Mouse (Mus musculus) limb, embryonic 15.5 days (tissue): ENCODE results near the gene Zcchc2. TPM values are rescaled to one million over a fixed set of nuclear protein-coding genes. Genes with fewer than 3 reads are reported as not detected.

Experiments used
- ATAC-seq: fragments of 200-750 bp; cut with Nextera tagmentation; 2 replicates; pipeline ENCODE4 v1.8.0; 2017; ENCODE audit warnings: low read depth, moderate TSS enrichment; ENCODE audit not compliant: insufficient number of reproducible peaks, low FRiP score, low TSS enrichment
- H3K27ac ChIP-seq: fragments of 300-500 bp; sonication (generic); 2 replicates; pipeline ENCODE4 v1.5.1; 2015; ENCODE audit warnings: moderate library complexity, mild to moderate bottlenecking, inconsistent platforms
- H3K27me3 ChIP-seq: fragments of 300-500 bp; sonication (generic); 2 replicates; pipeline ENCODE4 v1.6.1; 2015; ENCODE audit warnings: inconsistent platforms
- H3K36me3 ChIP-seq: fragments of 300-500 bp; sonication (generic); 2 replicates; pipeline ENCODE4 v1.6.1; 2015; ENCODE audit warnings: inconsistent platforms
- H3K4me1 ChIP-seq: fragments of 300-500 bp; sonication (generic); 2 replicates; pipeline ENCODE4 v1.6.1; 2015; ENCODE audit warnings: inconsistent platforms
- H3K4me2 ChIP-seq: fragments of 300-500 bp; sonication (generic); 2 replicates; pipeline ENCODE4 v1.6.1; 2015; ENCODE audit warnings: mild to moderate bottlenecking, inconsistent platforms
- H3K4me3 ChIP-seq: fragments of 300-500 bp; sonication (generic); 2 replicates; pipeline ENCODE4 v1.5.1; 2015; ENCODE audit warnings: mild to moderate bottlenecking, inconsistent platforms
- H3K9ac ChIP-seq: fragments of 300-500 bp; sonication (generic); 2 replicates; pipeline ENCODE4 v1.6.1; 2015; ENCODE audit warnings: inconsistent platforms
- H3K9me3 ChIP-seq: fragments of 300-500 bp; sonication (generic); 2 replicates; pipeline ENCODE4 v1.6.1; 2016; ENCODE audit warnings: inconsistent platforms
- WGBS: fragments of 180-500 bp; shearing (Covaris S2); methylation state at CpG from one replicate; pipeline ENCODE4 v1.1.7; 2015; 5-methylcytosine and 5-hydroxymethylcytosine counted together
- polyA plus RNA-seq: library from polyadenylated mRNA; unstranded; fragments of >200 nt; fragmentation: Nextera tagmentation; extraction: Ambion mirVana; gene quantifications from 2 replicates; pipeline ENCODE4 v1.2.1, GENCODE M21; 2015

Gene Zcchc2
- polyA plus RNA-seq, 1 experiment from 2014 or later = 2.1 TPM

GRCm38 (mm10) chr1:105965189-105965588, 25.0 kb upstream of the Zcchc2 start:
- Histone ChIP-seq H3K27ac (no peak overlapping the region), H3K36me3 (no peaks in the 10 kb centered on the region), H3K4me3 (no peak overlapping the region), H3K27me3 (no peaks in the 10 kb centered on the region), H3K9ac (no peak overlapping the region), H3K4me1 (no peaks in the 10 kb centered on the region), H3K9me3 (no peaks in the 10 kb centered on the region), H3K4me2 (no peak overlapping the region)
- no peak for ATAC-seq
- WGBS = 76% methylated on average over 5 of the region's 5 CpGs

GRCm38 (mm10) chr1:105971490-105972170, 18.6 kb upstream of the Zcchc2 start:
- ATAC-seq = no peak
- no peaks in the 10 kb centered on the region for H3K36me3 ChIP-seq
- H3K4me2 ChIP-seq = no peak overlapping the region
- H3K27ac ChIP-seq = no peak overlapping the region
- H3K9ac ChIP-seq = no peak overlapping the region
- no peaks in the 10 kb centered on the region for H3K9me3 ChIP-seq
- no peak overlapping the region for H3K4me3 ChIP-seq
- H3K4me1 ChIP-seq = 0 out of 2 replicates have a peak, but pooled peaks cover 2% of the 10 kb centered on the region
- no peaks in the 10 kb centered on the region for H3K27me3 ChIP-seq
- WGBS = 38% methylated on average over 10 of the region's 10 CpGs

GRCm38 (mm10) chr1:105974023-105974422, 16.2 kb upstream of the Zcchc2 start:
- no peak for ATAC-seq
- H3K4me3 ChIP-seq = no peak overlapping the region
- no peaks in the 10 kb centered on the region for H3K27me3 ChIP-seq
- 48% methylated on average over 2 of the region's 2 CpGs for WGBS
- no peak overlapping the region for H3K27ac ChIP-seq
- H3K4me2 ChIP-seq = no peak overlapping the region
- no peaks in the 10 kb centered on the region for H3K9me3 ChIP-seq
- H3K4me1 ChIP-seq = 0 out of 2 replicates have a peak, but pooled peaks cover 2% of the 10 kb centered on the region
- H3K36me3 ChIP-seq = no peaks in the 10 kb centered on the region
- H3K9ac ChIP-seq = no peak overlapping the region

GRCm38 (mm10) chr1:105977446-105978094, 12.6 kb upstream of the Zcchc2 start:
- ATAC-seq = no peak
- no peak overlapping the region for H3K27ac ChIP-seq
- H3K27me3 ChIP-seq = no peaks in the 10 kb centered on the region
- WGBS = 87% methylated on average over 7 of the region's 7 CpGs
- no peaks in the 10 kb centered on the region for H3K4me1 ChIP-seq
- no peaks in the 10 kb centered on the region for H3K36me3 ChIP-seq
- no peak overlapping the region for H3K4me2 ChIP-seq
- no peak overlapping the region for H3K9ac ChIP-seq
- no peaks in the 10 kb centered on the region for H3K9me3 ChIP-seq
- no peak overlapping the region for H3K4me3 ChIP-seq

GRCm38 (mm10) chr1:105980849-105981610, 9.2 kb upstream of the Zcchc2 start:
- ATAC-seq = no peak
- H3K27ac ChIP-seq = peak overlapping the region; percentile 61
- no peaks in the 10 kb centered on the region for H3K9me3 ChIP-seq
- H3K4me2 ChIP-seq = no peak overlapping the region
- H3K9ac ChIP-seq = no peak overlapping the region
- H3K4me3 ChIP-seq = no peak overlapping the region
- H3K27me3 ChIP-seq = no peaks in the 10 kb centered on the region
- no peaks in the 10 kb centered on the region for H3K4me1 ChIP-seq
- H3K36me3 ChIP-seq = no peaks in the 10 kb centered on the region
- WGBS = 49% methylated on average over 6 of the region's 6 CpGs

- ATAC-seq = no peak
- H3K4me2 ChIP-seq = no peak overlapping the region
- H3K9me3 ChIP-seq = no peaks in the 10 kb centered on the region
- no peak overlapping the region for H3K4me3 ChIP-seq
- H3K27me3 ChIP-seq = no peaks in the 10 kb centered on the region
- no peak overlapping the region for H3K9ac ChIP-seq
- H3K27ac ChIP-seq = no peak overlapping the region
- H3K4me1 ChIP-seq = no peaks in the 10 kb centered on the region
- no peaks in the 10 kb centered on the region for H3K36me3 ChIP-seq
- WGBS = 67% methylated on average over 6 of the region's 6 CpGs
Measured at GRCm38 (mm10) chr1:105982496-105983364, 7.5 kb upstream of the Zcchc2 start.

- 90% methylated on average over 3 of the region's 3 CpGs for WGBS
- H3K9ac ChIP-seq = no peak overlapping the region
- H3K9me3 ChIP-seq = no peaks in the 10 kb centered on the region
- no peaks in the 10 kb centered on the region for H3K4me1 ChIP-seq
- no peaks in the 10 kb centered on the region for H3K36me3 ChIP-seq
- H3K27ac ChIP-seq = no peak overlapping the region
- no peak for ATAC-seq
- no peaks in the 10 kb centered on the region for H3K27me3 ChIP-seq
- H3K4me3 ChIP-seq = no peak overlapping the region
- H3K4me2 ChIP-seq = no peak overlapping the region
Measured at GRCm38 (mm10) chr1:105984172-105984571, 6.0 kb upstream of the Zcchc2 start.

GRCm38 (mm10) chr1:105988171-105988570, 2.0 kb upstream of the Zcchc2 start:
- Histone ChIP-seq H3K36me3 (no peaks in the 10 kb centered on the region), H3K27me3 (no peaks in the 10 kb centered on the region), H3K9me3 (no peaks in the 10 kb centered on the region), H3K4me1 (peaks cover 19% of the 10 kb centered on the region), H3K9ac (no peak overlapping the region), H3K4me2 (no peak overlapping the region), H3K4me3 (no peak overlapping the region), H3K27ac (no peak overlapping the region)
- ATAC-seq = no peak
- 44% methylated on average over 3 of the region's 3 CpGs for WGBS

- Histone ChIP-seq H3K27ac (no peak overlapping the region), H3K4me2 (peak overlapping the region; percentile 80), H3K9me3 (no peaks in the 10 kb centered on the region), H3K27me3 (no peaks in the 10 kb centered on the region), H3K9ac (no peak overlapping the region), H3K36me3 (no peaks in the 10 kb centered on the region), H3K4me1 (peaks cover 26% of the 10 kb centered on the region), H3K4me3 (peak overlapping the region; percentile 80)
- ATAC-seq = no peak
- WGBS = 69% methylated on average over 14 of the region's 14 CpGs
Measured at GRCm38 (mm10) chr1:105988903-105989639, 1.1 kb upstream of the Zcchc2 start.

GRCm38 (mm10) chr1:105989640-105989984, 594 bp upstream of the Zcchc2 start:
- no peaks in the 10 kb centered on the region for H3K9me3 ChIP-seq
- no peaks in the 10 kb centered on the region for H3K36me3 ChIP-seq
- H3K9ac ChIP-seq = peak overlapping the region; percentile 55
- peak overlapping the region; percentile 97 for H3K27ac ChIP-seq
- WGBS = 1% methylated on average over 13 of the region's 13 CpGs
- H3K4me1 ChIP-seq = peaks cover 26% of the 10 kb centered on the region
- H3K4me3 ChIP-seq = peak overlapping the region; percentile 80
- peak overlapping the region; percentile 80 for H3K4me2 ChIP-seq
- no peaks in the 10 kb centered on the region for H3K27me3 ChIP-seq
- ATAC-seq = no peak
